Comparison of ENCODE assay signal across 21 mouse cellular contexts in the genomic region with DNA sequence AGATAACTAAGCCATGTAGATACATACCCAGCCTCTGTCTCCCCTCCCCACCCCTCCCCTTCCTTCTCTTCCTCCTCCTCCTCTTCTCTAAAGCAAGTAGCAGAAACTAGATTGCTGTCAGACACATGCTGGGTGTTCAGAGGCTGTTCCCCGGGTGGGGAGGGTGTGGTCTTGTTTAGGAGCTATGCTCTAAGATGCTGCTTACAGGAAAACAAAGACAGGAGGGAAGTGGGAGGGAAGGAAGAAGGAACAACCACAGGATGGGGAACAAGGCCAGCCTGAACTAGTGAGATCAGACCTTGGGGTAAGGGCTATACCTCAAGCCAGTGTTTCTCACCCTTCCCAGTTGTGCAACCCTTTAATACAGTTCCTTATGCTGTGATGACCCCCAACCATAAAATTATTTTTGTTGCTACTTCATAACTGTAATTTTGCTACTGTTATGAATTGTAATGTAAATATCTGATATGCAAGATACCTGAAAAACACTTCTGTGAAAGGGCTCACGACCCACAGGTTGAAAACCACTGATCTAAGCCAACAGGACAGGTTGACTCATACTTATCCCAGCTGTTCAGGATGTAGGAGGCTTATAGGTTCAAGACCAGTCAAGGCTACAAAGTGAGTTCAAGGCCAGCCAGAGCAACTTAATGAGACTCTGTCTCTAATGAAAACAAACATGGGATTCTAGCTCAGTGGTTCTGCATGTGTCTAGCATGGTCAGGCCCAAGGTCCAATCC.
A peak's percentile ranks its signal among the peaks of the same experiment; 100 is the strongest.
DNase-seq lines count a peak whose midpoint lies in the region; ATAC-seq and TF ChIP-seq lines count a peak whose summit lies in the region.
"Had no signal": no experiment of that assay in that cellular context is flagged by ENCODE, and none has a peak within 500 bp of the region (broad histone marks: within the 10 kb centered on the region; RNA-seq: fewer than 3 reads in every experiment).

No protein-coding gene starts in this region.

- peak overlapping the region; percentile 15 for H3K27ac ChIP-seq in heart, embryonic 13.5 days (replicated peaks)
- H3K27ac ChIP-seq in midbrain, postnatal 0 days (ENCODE audit: low read depth, low read length): no peak overlapping the region
- H3K27ac ChIP-seq: embryonic facial prominence, embryonic 12.5 days; hindbrain, embryonic 12.5 days; liver, embryonic 14.5 days; neural tube, embryonic 13.5 days had no signal

- H3K9me3 ChIP-seq in heart, embryonic 13.5 days: no peaks in the 10 kb centered on the region
- H3K9me3 ChIP-seq in midbrain, postnatal 0 days (ENCODE audit: low read length): no peaks in the 10 kb centered on the region
- H3K9me3 ChIP-seq: embryonic facial prominence, embryonic 12.5 days; hindbrain, embryonic 12.5 days; neural tube, embryonic 13.5 days had no signal

- no peak overlapping the region for H3K9ac ChIP-seq in heart, embryonic 13.5 days
- no peak overlapping the region for H3K9ac ChIP-seq in midbrain, postnatal 0 days (replicated peaks; ENCODE audit: low read length, poor library complexity, severe bottlenecking)
- H3K9ac ChIP-seq: embryonic facial prominence, embryonic 12.5 days; forebrain, postnatal 0 days; hindbrain, embryonic 12.5 days; liver, embryonic 14.5 days; neural tube, embryonic 13.5 days had no signal

- peaks cover 65% of the 10 kb centered on the region for H3K4me1 ChIP-seq in heart, embryonic 13.5 days
- 0 out of 2 replicates have a peak, but pooled peaks cover 4% of the 10 kb centered on the region for H3K4me1 ChIP-seq in midbrain, postnatal 0 days (ENCODE audit: insufficient read depth, low read length)

- no peak for DNase-seq in heart, adult 8-10 months (ENCODE audit: low spot score)
- DNase-seq in lung, postnatal 36 days: peak; percentile 60
- no peak for DNase-seq in lung, postnatal 14 days
- DNase-seq in ZHBTc4 (ENCODE audit: low read depth, low spot score): peak; percentile 75
- DNase-seq in frontal cortex, postnatal 10 days (ENCODE audit: low spot score in 2 of 2): no peak
- no peak for DNase-seq in midbrain, postnatal 0 days (ENCODE audit: low spot score)
- DNase-seq: cerebellum, adult 11 months; cerebellum, postnatal 36 days; forebrain, postnatal 0 days; gastrocnemius, postnatal 25 days; left cerebral cortex, postnatal 4 days; lung, postnatal 4 days; right cerebral cortex, postnatal 4 days had no signal

- no peak overlapping the region for H3K4me3 ChIP-seq in heart, embryonic 13.5 days
- no peak overlapping the region for H3K4me3 ChIP-seq in midbrain, postnatal 0 days (ENCODE audit: low read depth, low read length)
- H3K4me3 ChIP-seq: embryonic facial prominence, embryonic 12.5 days; hindbrain, embryonic 12.5 days; neural tube, embryonic 13.5 days had no signal

- H3K4me2 ChIP-seq in heart, embryonic 13.5 days: no peak overlapping the region
- H3K4me2 ChIP-seq in midbrain, postnatal 0 days (ENCODE audit: low read depth, low read length, poor library complexity, severe bottlenecking): no peak overlapping the region
- H3K4me2 ChIP-seq: embryonic facial prominence, embryonic 12.5 days; hindbrain, embryonic 12.5 days; neural tube, embryonic 13.5 days had no signal

- H3K36me3 ChIP-seq in heart, embryonic 13.5 days: 0 out of 2 replicates have a peak, but pooled peaks cover 3% of the 10 kb centered on the region
- H3K36me3 ChIP-seq in midbrain, postnatal 0 days (ENCODE audit: insufficient read depth, low read length): no peaks in the 10 kb centered on the region
- H3K36me3 ChIP-seq: embryonic facial prominence, embryonic 12.5 days; hindbrain, embryonic 12.5 days; neural tube, embryonic 13.5 days had no signal

- 46% methylated on average over 2 of the region's 2 CpGs for WGBS in heart, embryonic 13.5 days
- WGBS in midbrain, postnatal 0 days: 45% methylated on average over 2 of the region's 2 CpGs

- ATAC-seq in heart, embryonic 13.5 days (ENCODE audit: extremely low read depth, insufficient number of reproducible peaks, low FRiP score, low TSS enrichment): no peak
- peak; percentile 74 for ATAC-seq in monocyte, adult 5-6 weeks (replicated peaks; ENCODE audit: insufficient number of reproducible peaks, low FRiP score, low TSS enrichment, poor library complexity, severe bottlenecking)
- no peak for ATAC-seq in midbrain, postnatal 0 days (ENCODE audit: low FRiP score)
- ATAC-seq: forebrain, postnatal 0 days; intestine, postnatal 0 days; midbrain, embryonic 16.5 days had no signal

- no peak for TF ChIP-seq CTCF in midbrain, postnatal 0 days (IDR thresholded peaks at IDR 0.05)

- no peaks in the 10 kb centered on the region for H3K27me3 ChIP-seq in heart, embryonic 13.5 days (replicated peaks)
- no peaks in the 10 kb centered on the region for H3K27me3 ChIP-seq in midbrain, postnatal 0 days (ENCODE audit: insufficient read depth, low read length)
- H3K27me3 ChIP-seq: embryonic facial prominence, embryonic 12.5 days; hindbrain, embryonic 12.5 days; neural tube, embryonic 13.5 days had no signal

Comparison
In these comparisons a context has a peak if more than half of its experiments do, and no peak if none do; other contexts are left out.
1. DNase-seq: peak in lung, postnatal 36 days (single experiment) and ZHBTc4 (single experiment); none in heart, adult 8-10 months (single experiment), lung, postnatal 14 days (single experiment), frontal cortex, postnatal 10 days (0 of 2) and midbrain, postnatal 0 days (single experiment).